Mouse (Mus musculus): ENCODE data around the gene D930007J09Rik. TPM values are rescaled to one million over a fixed set of nuclear protein-coding genes. Genes with fewer than 3 reads are reported as not detected.

Gene D930007J09Rik
- polyA plus RNA-seq, 1 experiment: not detected

- Histone ChIP-seq H3K4me3 (ENCODE audit: insufficient read depth, poor library complexity, severe bottlenecking) (no peak overlapping the region), H3K79me3 (ENCODE audit: low read depth) (no peaks in the 10 kb centered on the region), H3K79me2 (ENCODE audit: control insufficient read depth, insufficient read depth) (no peaks in the 10 kb centered on the region), H3K36me3 (ENCODE audit: control insufficient read depth, insufficient read depth) (peaks cover 14% of the 10 kb centered on the region), H3K27me3 (ENCODE audit: control insufficient read depth, insufficient read depth, insufficient read length) (no peaks in the 10 kb centered on the region), H3ac (ENCODE audit: control insufficient read depth, insufficient read length, low read depth) (no peak overlapping the region)
- TF ChIP-seq FOSL1 (IDR thresholded peaks at IDR 0.05; ENCODE audit: insufficient read depth, low read length, poor library complexity, severe bottlenecking) (no peak), MAX (IDR thresholded peaks at IDR 0.05) (no peak), MYOG (IDR thresholded peaks at IDR 0.05; ENCODE audit: control insufficient read depth, extremely low read depth, insufficient read length) (no peak), CEBPB (IDR thresholded peaks at IDR 0.05; ENCODE audit: low read depth) (no peak), CTCF (IDR thresholded peaks at IDR 0.05; ENCODE audit: control insufficient read depth, insufficient read depth, insufficient read length) (no peak), MYOD1 (IDR thresholded peaks at IDR 0.05; ENCODE audit: control insufficient read depth, insufficient read length, low read depth) (no peak), USF1 (IDR thresholded peaks at IDR 0.05; ENCODE audit: low read depth) (no peak)
Measured at GRCm38 (mm10) chr13:32825546-32825945, 22.9 kb upstream of the D930007J09Rik start.

DNA sequence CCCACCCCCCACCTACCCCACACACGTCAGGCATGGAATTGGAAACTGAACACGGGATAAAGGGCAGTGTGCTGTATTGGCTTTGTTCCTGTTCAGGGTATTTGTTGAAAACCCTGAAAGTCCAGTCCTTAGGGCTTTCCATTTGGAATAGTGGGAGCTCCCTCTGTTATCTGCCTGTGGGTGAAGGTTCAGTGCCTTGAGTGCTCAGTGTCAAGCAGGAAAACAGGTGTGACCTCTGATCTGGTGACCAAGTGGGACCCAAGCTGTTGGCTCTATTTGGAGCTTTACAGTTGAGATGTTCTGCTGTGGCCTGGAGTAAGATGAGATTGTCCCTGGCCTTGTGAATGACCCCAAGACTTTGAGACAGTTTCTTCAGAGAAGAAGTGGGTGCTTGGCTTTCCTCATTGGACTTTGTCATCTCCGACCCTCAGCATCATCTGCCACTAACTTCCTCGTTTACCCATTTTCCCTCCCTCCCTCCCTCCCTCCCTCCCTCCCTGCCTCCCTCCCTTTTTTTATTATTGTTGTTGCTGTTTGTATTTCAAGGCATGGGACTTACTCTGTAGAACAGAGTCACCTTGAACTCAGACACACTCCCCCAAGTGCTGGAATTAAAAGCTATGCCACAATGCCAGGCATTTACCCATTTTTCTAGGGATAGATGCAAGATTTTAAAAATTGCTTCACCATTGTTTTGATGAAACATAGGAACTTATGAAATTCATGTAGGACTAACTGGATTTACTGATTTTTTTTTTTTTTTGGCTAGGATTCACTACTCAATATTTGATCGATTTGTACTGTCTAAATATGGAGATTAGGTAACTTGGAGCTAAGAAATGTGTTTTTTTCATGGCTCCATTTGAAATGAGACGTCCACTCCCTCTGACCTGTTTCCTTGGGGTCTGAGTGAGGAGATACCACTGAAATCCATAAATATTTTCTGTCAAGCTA, 22.0 kb upstream of the D930007J09Rik start:
- TF ChIP-seq MYOD1 (IDR thresholded peaks at IDR 0.05; ENCODE audit: control insufficient read depth, insufficient read length, low read depth): no peak
- no peak for TF ChIP-seq MAX (IDR thresholded peaks at IDR 0.05)
- TF ChIP-seq FOSL1 (IDR thresholded peaks at IDR 0.05; ENCODE audit: insufficient read depth, low read length, poor library complexity, severe bottlenecking): no peak
- TF ChIP-seq CEBPB (IDR thresholded peaks at IDR 0.05; ENCODE audit: low read depth): no peak
- TF ChIP-seq USF1 (IDR thresholded peaks at IDR 0.05; ENCODE audit: low read depth): no peak
- TF ChIP-seq CTCF (IDR thresholded peaks at IDR 0.05; ENCODE audit: control insufficient read depth, insufficient read depth, insufficient read length): no peak
- no peak for TF ChIP-seq MYOG (IDR thresholded peaks at IDR 0.05; ENCODE audit: control insufficient read depth, extremely low read depth, insufficient read length)
- Histone ChIP-seq H3K36me3 (ENCODE audit: control insufficient read depth, insufficient read depth) (peaks cover 22% of the 10 kb centered on the region), H3K27me3 (ENCODE audit: control insufficient read depth, insufficient read depth, insufficient read length) (no peaks in the 10 kb centered on the region), H3K79me2 (ENCODE audit: control insufficient read depth, insufficient read depth) (no peaks in the 10 kb centered on the region), H3K4me3 (ENCODE audit: insufficient read depth, poor library complexity, severe bottlenecking) (no peak overlapping the region), H3K79me3 (ENCODE audit: low read depth) (no peaks in the 10 kb centered on the region), H3ac (ENCODE audit: control insufficient read depth, insufficient read length, low read depth) (no peak overlapping the region)

GRCm38 (mm10) chr13:32823126-32823525, 20.5 kb upstream of the D930007J09Rik start:
- Histone ChIP-seq H3K4me3 (ENCODE audit: insufficient read depth, poor library complexity, severe bottlenecking) (no peak overlapping the region), H3K79me3 (ENCODE audit: low read depth) (no peaks in the 10 kb centered on the region), H3ac (ENCODE audit: control insufficient read depth, insufficient read length, low read depth) (no peak overlapping the region), H3K36me3 (ENCODE audit: control insufficient read depth, insufficient read depth) (peaks cover 37% of the 10 kb centered on the region), H3K79me2 (ENCODE audit: control insufficient read depth, insufficient read depth) (no peaks in the 10 kb centered on the region), H3K27me3 (ENCODE audit: control insufficient read depth, insufficient read depth, insufficient read length) (no peaks in the 10 kb centered on the region)
- TF ChIP-seq MAX (IDR thresholded peaks at IDR 0.05) (no peak), FOSL1 (IDR thresholded peaks at IDR 0.05; ENCODE audit: insufficient read depth, low read length, poor library complexity, severe bottlenecking) (no peak), USF1 (IDR thresholded peaks at IDR 0.05; ENCODE audit: low read depth) (no peak), MYOG (IDR thresholded peaks at IDR 0.05; ENCODE audit: control insufficient read depth, extremely low read depth, insufficient read length) (no peak), CTCF (IDR thresholded peaks at IDR 0.05; ENCODE audit: control insufficient read depth, insufficient read depth, insufficient read length) (no peak), CEBPB (IDR thresholded peaks at IDR 0.05; ENCODE audit: low read depth) (no peak), MYOD1 (IDR thresholded peaks at IDR 0.05; ENCODE audit: control insufficient read depth, insufficient read length, low read depth) (no peak)

DNA sequence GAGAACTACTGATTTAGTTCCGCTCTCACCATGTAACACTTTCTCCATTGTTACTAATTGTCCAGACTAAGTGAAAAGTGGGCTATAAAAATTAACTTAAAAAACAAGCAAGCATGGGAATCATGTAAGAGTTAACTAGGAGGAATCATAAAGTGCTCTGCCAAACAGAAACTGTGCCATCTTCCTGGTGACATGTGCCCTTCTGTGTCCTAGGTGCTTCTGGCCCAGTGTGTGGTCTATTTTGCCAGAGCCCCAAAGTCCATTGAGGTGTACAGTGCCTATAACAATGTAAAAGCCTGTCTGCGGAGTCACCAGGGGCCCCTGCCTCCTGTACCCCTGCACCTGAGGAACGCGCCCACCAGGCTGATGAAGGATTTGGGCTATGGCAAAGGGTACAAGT, 19.0 kb upstream of the D930007J09Rik start:
- no peaks in the 10 kb centered on the region for H3K79me3 ChIP-seq (ENCODE audit: low read depth)
- no peak overlapping the region for H3K4me3 ChIP-seq (ENCODE audit: insufficient read depth, poor library complexity, severe bottlenecking)
- TF ChIP-seq CTCF (IDR thresholded peaks at IDR 0.05; ENCODE audit: control insufficient read depth, insufficient read depth, insufficient read length) (no peak), MYOG (IDR thresholded peaks at IDR 0.05; ENCODE audit: control insufficient read depth, extremely low read depth, insufficient read length) (no peak), MYOD1 (IDR thresholded peaks at IDR 0.05; ENCODE audit: control insufficient read depth, insufficient read length, low read depth) (no peak)
- H3K27me3 ChIP-seq (ENCODE audit: control insufficient read depth, insufficient read depth, insufficient read length): no peaks in the 10 kb centered on the region
- H3K36me3 ChIP-seq (ENCODE audit: control insufficient read depth, insufficient read depth): peaks cover 50% of the 10 kb centered on the region
- H3K79me2 ChIP-seq (ENCODE audit: control insufficient read depth, insufficient read depth): no peaks in the 10 kb centered on the region
- no peak overlapping the region for H3ac ChIP-seq (ENCODE audit: control insufficient read depth, insufficient read length, low read depth)

DNA sequence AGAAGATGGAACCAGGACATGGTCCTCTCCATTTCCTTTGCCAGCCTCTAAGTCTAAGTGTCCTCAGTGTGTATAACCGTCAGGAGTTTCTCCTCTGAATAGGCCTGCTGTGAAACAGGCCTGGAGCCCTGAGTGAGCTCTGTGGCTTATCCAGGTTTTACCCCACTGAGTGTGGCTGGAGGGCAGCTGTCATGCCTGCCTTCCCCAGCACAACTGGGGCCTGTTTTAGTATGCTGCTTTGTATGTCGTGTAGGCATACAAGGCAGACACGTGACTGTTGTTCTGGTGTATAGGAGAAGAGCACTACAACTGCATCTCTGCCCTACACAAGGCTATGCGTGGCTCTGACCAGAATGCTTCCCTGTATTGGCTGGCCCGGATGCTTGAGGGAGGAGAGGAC, 17.3 kb upstream of the D930007J09Rik start:
- Histone ChIP-seq H3K36me3 (ENCODE audit: control insufficient read depth, insufficient read depth) (peaks cover 67% of the 10 kb centered on the region), H3K79me2 (ENCODE audit: control insufficient read depth, insufficient read depth) (no peaks in the 10 kb centered on the region), H3ac (ENCODE audit: control insufficient read depth, insufficient read length, low read depth) (no peak overlapping the region), H3K4me3 (ENCODE audit: insufficient read depth, poor library complexity, severe bottlenecking) (no peak overlapping the region), H3K79me3 (ENCODE audit: low read depth) (no peaks in the 10 kb centered on the region), H3K27me3 (ENCODE audit: control insufficient read depth, insufficient read depth, insufficient read length) (no peaks in the 10 kb centered on the region)
- TF ChIP-seq CTCF (IDR thresholded peaks at IDR 0.05; ENCODE audit: control insufficient read depth, insufficient read depth, insufficient read length) (no peak), MYOG (IDR thresholded peaks at IDR 0.05; ENCODE audit: control insufficient read depth, extremely low read depth, insufficient read length) (no peak), USF1 (IDR thresholded peaks at IDR 0.05; ENCODE audit: low read depth) (no peak), MYOD1 (IDR thresholded peaks at IDR 0.05; ENCODE audit: control insufficient read depth, insufficient read length, low read depth) (no peak), MAX (IDR thresholded peaks at IDR 0.05) (no peak), FOSL1 (IDR thresholded peaks at IDR 0.05; ENCODE audit: insufficient read depth, low read length, poor library complexity, severe bottlenecking) (no peak), CEBPB (IDR thresholded peaks at IDR 0.05; ENCODE audit: low read depth) (no peak)
